Mouse (Mus musculus) lung, adult 2 months (tissue): ENCODE results near the gene Sez6l.

Source experiments
- CTCF ChIP-seq: fragments of 200-500 bp; IDR thresholded peaks from 2 replicates; pipeline ENCODE4 v1.5.1; 2011; ENCODE audit warnings: mild to moderate bottlenecking, low read length, control low read depth; ENCODE audit not compliant: insufficient read depth
- POLR2A ChIP-seq: fragments of 200-500 bp; IDR thresholded peaks from 2 replicates; pipeline ENCODE4 v1.6.1; 2011; ENCODE audit warnings: low read depth, mild to moderate bottlenecking, control low read depth, low read length, borderline replicate concordance; ENCODE audit errors: extremely low read depth

DNA sequence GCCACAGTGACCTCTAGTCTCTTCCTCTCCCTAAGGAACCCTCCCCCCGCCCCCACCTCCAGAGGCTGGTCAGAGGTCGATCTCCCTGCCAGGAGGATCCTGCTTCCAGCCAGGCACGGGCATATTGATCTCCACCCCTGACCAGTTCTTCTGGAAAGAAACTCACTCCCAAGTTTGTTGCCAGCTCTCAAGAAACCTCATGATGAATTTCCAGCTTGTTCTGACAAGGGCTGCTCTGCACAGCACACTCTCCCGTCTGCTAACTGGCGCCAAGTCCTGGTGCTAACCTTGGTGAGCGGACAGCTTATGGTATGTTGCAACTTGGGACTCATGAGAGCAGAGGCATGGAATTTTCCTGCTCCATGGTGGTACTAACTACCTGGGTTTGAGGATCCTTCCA is 198.3 kb downstream of the Sez6l start:
- no peak for TF ChIP-seq POLR2A
- no peak for TF ChIP-seq CTCF
